Mouse (Mus musculus): ENCODE data around the gene Pros1. TPM values are rescaled to one million over a fixed set of nuclear protein-coding genes. Genes with fewer than 3 reads are reported as not detected.

Gene Pros1
- polyA plus RNA-seq, 1 experiment from 2014 or later = 13.9 TPM

GRCm38 (mm10) chr16:62845341-62845740, 8.8 kb upstream of the Pros1 start:
- Histone ChIP-seq H3K9me3 (replicated peaks) (no peaks in the 10 kb centered on the region), H3K27ac (replicated peaks) (no peak overlapping the region), H3K36me3 (no peaks in the 10 kb centered on the region), H3K4me1 (peaks cover 22% of the 10 kb centered on the region), H3K9ac (replicated peaks) (no peak overlapping the region), H3K4me2 (peak overlapping the region; percentile 75), H3K27me3 (replicated peaks) (no peaks in the 10 kb centered on the region), H3K4me3 (replicated peaks) (no peak overlapping the region; the same call in 1 of the 2 replicates)
- no peak for ATAC-seq (ENCODE audit: low FRiP score)
- WGBS = 90% methylated on average over 6 of the region's 6 CpGs

GRCm38 (mm10) chr16:62846498-62847312, 7.4 kb upstream of the Pros1 start, which contains the start of gene Arl13b:
Gene Arl13b (minus strand): TSS chr16:62847040.
- no peaks in the 10 kb centered on the region for H3K9me3 ChIP-seq (replicated peaks)
- under 1% methylated on average over 52 of the region's 52 CpGs for WGBS
- H3K4me1 ChIP-seq = peaks cover 22% of the 10 kb centered on the region
- no peaks in the 10 kb centered on the region for H3K36me3 ChIP-seq
- H3K9ac ChIP-seq (replicated peaks) = peak within 1 kb of the TSS; percentile 89
- peak within 1 kb of the TSS; percentile 77 for H3K27ac ChIP-seq (replicated peaks)
- peak within 1 kb of the TSS; percentile 75 for H3K4me2 ChIP-seq
- no peaks in the 10 kb centered on the region for H3K27me3 ChIP-seq (replicated peaks)
- peak within 1 kb of the TSS; percentile 89 for H3K4me3 ChIP-seq (replicated peaks)
- peak; percentile 100 for ATAC-seq (ENCODE audit: low FRiP score)

GRCm38 (mm10) chr16:62852464-62853252, 1.4 kb upstream of the Pros1 start:
- Histone ChIP-seq H3K27me3 (replicated peaks) (no peaks in the 10 kb centered on the region), H3K4me3 (replicated peaks) (no peak overlapping the region), H3K9me3 (replicated peaks) (no peaks in the 10 kb centered on the region), H3K4me1 (peaks cover 4% of the 10 kb centered on the region), H3K9ac (replicated peaks) (no peak overlapping the region), H3K4me2 (no peak overlapping the region), H3K36me3 (no peaks in the 10 kb centered on the region), H3K27ac (replicated peaks) (no peak overlapping the region)
- no peak for ATAC-seq (ENCODE audit: low FRiP score)
- WGBS = 89% methylated on average over 3 of the region's 3 CpGs

GRCm38 (mm10) chr16:62853611-62854126, 438 bp upstream of the Pros1 start:
- Histone ChIP-seq H3K27me3 (replicated peaks) (no peaks in the 10 kb centered on the region), H3K27ac (replicated peaks) (no peak overlapping the region), H3K4me2 (peak overlapping the region; percentile 96), H3K4me1 (peaks cover 4% of the 10 kb centered on the region), H3K9me3 (replicated peaks) (no peaks in the 10 kb centered on the region), H3K36me3 (no peaks in the 10 kb centered on the region), H3K4me3 (replicated peaks) (peak overlapping the region; percentile 61), H3K9ac (replicated peaks) (peak overlapping the region; percentile 80)
- no peak for ATAC-seq (ENCODE audit: low FRiP score)
- WGBS = 23% methylated on average over 3 of the region's 3 CpGs

- no peak for ATAC-seq (ENCODE audit: low FRiP score)
- Histone ChIP-seq H3K9ac (replicated peaks) (no peak overlapping the region), H3K36me3 (no peaks in the 10 kb centered on the region), H3K9me3 (replicated peaks) (no peaks in the 10 kb centered on the region), H3K4me2 (peak overlapping the region; percentile 96), H3K4me3 (replicated peaks) (no peak overlapping the region), H3K27ac (replicated peaks) (no peak overlapping the region), H3K27me3 (replicated peaks) (no peaks in the 10 kb centered on the region), H3K4me1 (peaks cover 4% of the 10 kb centered on the region)
- 75% methylated on average over 6 of the region's 6 CpGs for WGBS
These were observed 1.3 kb downstream of the Pros1 start for GRCm38 (mm10) chr16:62855385-62855784.

- Histone ChIP-seq H3K9ac (replicated peaks) (no peak overlapping the region), H3K4me3 (replicated peaks) (no peak overlapping the region), H3K36me3 (no peaks in the 10 kb centered on the region), H3K9me3 (replicated peaks) (no peaks in the 10 kb centered on the region), H3K27me3 (replicated peaks) (no peaks in the 10 kb centered on the region), H3K4me2 (no peak overlapping the region), H3K27ac (replicated peaks) (no peak overlapping the region), H3K4me1 (peaks cover 4% of the 10 kb centered on the region)
- ATAC-seq (ENCODE audit: low FRiP score) = no peak
- 96% methylated on average over 2 of the region's 2 CpGs for WGBS
These were observed 2.2 kb downstream of the Pros1 start for GRCm38 (mm10) chr16:62856273-62856672.

GRCm38 (mm10) chr16:62857498-62857897, 3.4 kb downstream of the Pros1 start:
- no peak overlapping the region for H3K4me3 ChIP-seq (replicated peaks)
- ATAC-seq (ENCODE audit: low FRiP score) = no peak
- H3K9me3 ChIP-seq (replicated peaks) = no peaks in the 10 kb centered on the region
- H3K36me3 ChIP-seq = no peaks in the 10 kb centered on the region
- H3K9ac ChIP-seq (replicated peaks) = no peak overlapping the region
- 93% methylated on average over 2 of the region's 2 CpGs for WGBS
- no peak overlapping the region for H3K4me2 ChIP-seq
- no peak overlapping the region for H3K27ac ChIP-seq (replicated peaks)
- H3K27me3 ChIP-seq (replicated peaks) = no peaks in the 10 kb centered on the region
- peaks cover 4% of the 10 kb centered on the region for H3K4me1 ChIP-seq

- Histone ChIP-seq H3K36me3 (no peaks in the 10 kb centered on the region), H3K4me3 (replicated peaks) (no peak overlapping the region), H3K9ac (replicated peaks) (no peak overlapping the region), H3K27me3 (replicated peaks) (no peaks in the 10 kb centered on the region), H3K4me1 (peaks cover 4% of the 10 kb centered on the region), H3K4me2 (no peak overlapping the region), H3K9me3 (replicated peaks) (no peaks in the 10 kb centered on the region), H3K27ac (replicated peaks) (no peak overlapping the region)
- no peak for ATAC-seq (ENCODE audit: low FRiP score)
- 100% methylated on average over 1 of the region's 1 CpGs for WGBS
These were observed 3.9 kb downstream of the Pros1 start for GRCm38 (mm10) chr16:62858018-62858417.

- Histone ChIP-seq H3K4me3 (replicated peaks) (no peak overlapping the region), H3K27me3 (replicated peaks) (no peaks in the 10 kb centered on the region), H3K27ac (replicated peaks) (no peak overlapping the region), H3K36me3 (no peaks in the 10 kb centered on the region), H3K9me3 (replicated peaks) (no peaks in the 10 kb centered on the region), H3K4me1 (no peaks in the 10 kb centered on the region), H3K9ac (replicated peaks) (no peak overlapping the region), H3K4me2 (no peak overlapping the region)
- no peak for ATAC-seq (ENCODE audit: low FRiP score)
- whole genome bisulfite sequencing = 91% methylated on average over 1 of the region's 1 CpGs
These were observed 6.0 kb downstream of the Pros1 start for GRCm38 (mm10) chr16:62860140-62860539.

GRCm38 (mm10) chr16:62861455-62861854, 7.3 kb downstream of the Pros1 start:
- WGBS = 62% methylated on average over 6 of the region's 6 CpGs
- ATAC-seq (ENCODE audit: low FRiP score) = no peak
- Histone ChIP-seq H3K27ac (replicated peaks) (no peak overlapping the region), H3K9me3 (replicated peaks) (no peaks in the 10 kb centered on the region), H3K36me3 (no peaks in the 10 kb centered on the region), H3K27me3 (replicated peaks) (no peaks in the 10 kb centered on the region), H3K4me2 (no peak overlapping the region), H3K4me3 (replicated peaks) (no peak overlapping the region), H3K4me1 (no peaks in the 10 kb centered on the region), H3K9ac (replicated peaks) (no peak overlapping the region)

GRCm38 (mm10) chr16:62872688-62873117, 18.6 kb downstream of the Pros1 start:
- Histone ChIP-seq H3K4me1 (peaks cover 5% of the 10 kb centered on the region; the same call in 1 of the 2 replicates), H3K4me3 (replicated peaks) (no peak overlapping the region), H3K27me3 (replicated peaks) (no peaks in the 10 kb centered on the region), H3K9me3 (replicated peaks) (no peaks in the 10 kb centered on the region), H3K4me2 (no peak overlapping the region), H3K27ac (replicated peaks) (peak overlapping the region; percentile 41; the same call in 1 of the 2 replicates), H3K36me3 (no peaks in the 10 kb centered on the region), H3K9ac (replicated peaks) (no peak overlapping the region)
- ATAC-seq (ENCODE audit: low FRiP score) = peak; percentile 41; the same call in 1 of the 2 replicates
- WGBS = 31% methylated on average over 5 of the region's 5 CpGs

Measured in neural tube, embryonic 15.5 days (tissue).